Mouse (Mus musculus) thymus, adult 2 months (tissue): ENCODE measurements around the gene Wfdc18.

Experiments
- CTCF ChIP-seq: fragments of 200-500 bp; IDR thresholded peaks from 2 replicates; pipeline ENCODE4 v1.5.1; 2012; ENCODE audit warnings: mild to moderate bottlenecking, control low read depth, low read length, moderate library complexity, borderline replicate concordance; ENCODE audit not compliant: control insufficient read depth, poor library complexity, insufficient read depth; ENCODE audit errors: extremely low read depth
- POLR2A ChIP-seq: fragments of 200-500 bp; IDR thresholded peaks from 2 replicates; pipeline ENCODE4 v1.6.1; 2012; ENCODE audit warnings: mild to moderate bottlenecking, low read length, control low read depth, moderate library complexity; ENCODE audit not compliant: control insufficient read depth, poor library complexity, insufficient read depth; ENCODE audit errors: extremely low read depth

GRCm38 (mm10) chr11:83671743-83672142 lies 37.1 kb upstream of the Wfdc18 start:
- no peak for TF ChIP-seq POLR2A
- no peak for TF ChIP-seq CTCF
